Mouse (Mus musculus): ENCODE measurements around the gene Nr1h2.
A peak's percentile ranks its signal among the peaks of the same experiment; 100 is the strongest.

Nr1h2 gene

GRCm38 (mm10) chr7:44530507-44530906, 23.2 kb downstream of the Nr1h2 start:
- DNase-seq (ENCODE audit: extremely low spot score, low spot score), result no peak

GRCm38 (mm10) chr7:44529518-44529917, 24.2 kb downstream of the Nr1h2 start:
- no peak for DNase-seq (ENCODE audit: extremely low spot score, low spot score)

- peak; percentile 72 for DNase-seq (ENCODE audit: extremely low spot score, low spot score)
These were observed 26.0 kb downstream of the Nr1h2 start for GRCm38 (mm10) chr7:44527483-44528398.

GRCm38 (mm10) chr7:44526414-44527154, 27.2 kb downstream of the Nr1h2 start:
- DNase-seq (ENCODE audit: extremely low spot score, low spot score), result no peak

- DNase-seq (ENCODE audit: extremely low spot score, low spot score), result no peak
These were observed 28.5 kb downstream of the Nr1h2 start for GRCm38 (mm10) chr7:44525126-44525832.

- DNase-seq (ENCODE audit: extremely low spot score, low spot score), result no peak
These were observed 29.2 kb downstream of the Nr1h2 start, which contains the start of gene Mybpc2 for GRCm38 (mm10) chr7:44524502-44524901. Gene Mybpc2, minus strand, starts transcription at chr7:44524656.

GRCm38 (mm10) chr7:44523056-44523455, 30.7 kb downstream of the Nr1h2 start:
- DNase-seq (ENCODE audit: extremely low spot score, low spot score), result no peak

GRCm38 (mm10) chr7:44521710-44522109, 32.0 kb downstream of the Nr1h2 start:
- peak; percentile 68 for DNase-seq (ENCODE audit: extremely low spot score, low spot score)

GRCm38 (mm10) chr7:44520990-44521389, 32.8 kb downstream of the Nr1h2 start:
- no peak for DNase-seq (ENCODE audit: extremely low spot score, low spot score)

- no peak for DNase-seq (ENCODE audit: extremely low spot score, low spot score)
These were observed 34.4 kb downstream of the Nr1h2 start for GRCm38 (mm10) chr7:44519240-44519913.

- no peak for DNase-seq (ENCODE audit: extremely low spot score, low spot score)
These were observed 46.3 kb downstream of the Nr1h2 start for GRCm38 (mm10) chr7:44507491-44507890.

- peak; percentile 75 for DNase-seq (ENCODE audit: extremely low spot score, low spot score)
These were observed 52.1 kb downstream of the Nr1h2 start for GRCm38 (mm10) chr7:44501563-44502115.

GRCm38 (mm10) chr7:44500046-44500445, 53.7 kb downstream of the Nr1h2 start:
- DNase-seq (ENCODE audit: extremely low spot score, low spot score), result no peak

All from neural tube, embryonic 10.5 days (tissue).